11 mouse cellular contexts compared by ENCODE assay signal in genomic region chr7:111237819-111238218, GRCm38 (mm10).
DNase-seq lines count a peak whose midpoint lies in the region; ATAC-seq lines count a peak whose summit lies in the region.
"Had no signal": no experiment of that assay in that cellular context is flagged by ENCODE, and none has a peak within 500 bp of the region (broad histone marks: within the 10 kb centered on the region; RNA-seq: fewer than 3 reads in every experiment).

No protein-coding gene starts in this region.

- H3K4me1 ChIP-seq in heart, embryonic 11.5 days (ENCODE audit: control insufficient read depth, insufficient read depth, low read length): no peaks in the 10 kb centered on the region
- H3K4me1 ChIP-seq in liver, embryonic 13.5 days (replicated peaks): no peaks in the 10 kb centered on the region
- H3K4me1 ChIP-seq: midbrain, embryonic 12.5 days had no signal

- no peak for ATAC-seq in heart, embryonic 11.5 days (replicated peaks; ENCODE audit: insufficient number of reproducible peaks, low FRiP score, low TSS enrichment)
- ATAC-seq in common myeloid progenitor, adult 5-6 weeks (replicated peaks; ENCODE audit: low read depth, poor library complexity, severe bottlenecking): peak; percentile 54; the same call in 1 of the 2 replicates
- 0 out of 2 replicates have a peak, but pooled peaks have one; percentile 48 for ATAC-seq in liver, embryonic 13.5 days (ENCODE audit: low read depth)
- ATAC-seq: activated CD4-positive, CD25-positive, alpha-beta regulatory T cell, adult 4 months had no signal

- no peaks in the 10 kb centered on the region for H3K27me3 ChIP-seq in heart, embryonic 11.5 days (ENCODE audit: control insufficient read depth, insufficient read depth, low read length)
- no peaks in the 10 kb centered on the region for H3K27me3 ChIP-seq in liver, embryonic 13.5 days
- H3K27me3 ChIP-seq: midbrain, embryonic 12.5 days had no signal

- H3K9ac ChIP-seq in heart, embryonic 11.5 days (ENCODE audit: low read depth, low read length): no peak overlapping the region
- no peak overlapping the region for H3K9ac ChIP-seq in liver, embryonic 13.5 days
- H3K9ac ChIP-seq: midbrain, embryonic 12.5 days had no signal

- intact Hi-C loops in left cerebral cortex, postnatal 25 days (cut with DNase I): loop anchor here (5.0 kb wide), 1 partner anchor 191 kb away; no protein-coding TSS in a partner anchor
- intact Hi-C loops in gastrocnemius, postnatal 14 days (cut with DNase I; ENCODE audit: low total_unique reads): no loop called here

- H3K36me3 ChIP-seq in heart, embryonic 11.5 days (ENCODE audit: control insufficient read depth, insufficient read depth, low read length): no peaks in the 10 kb centered on the region
- H3K36me3 ChIP-seq in liver, embryonic 13.5 days: no peaks in the 10 kb centered on the region
- H3K36me3 ChIP-seq: limb, embryonic 10.5 days; midbrain, embryonic 12.5 days had no signal

- DNase-seq in heart, adult 11 months: peak; percentile 92
- peak; percentile 16 to 28 for DNase-seq in kidney, adult 8-10 months
- no peak for DNase-seq in liver, embryonic 13.5 days
- DNase-seq in left cerebral cortex, postnatal 25 days (ENCODE audit: low spot score in 2 of 2): no peak
- DNase-seq in gastrocnemius, postnatal 14 days: no peak
- DNase-seq in retina, postnatal 1 day: no peak

- WGBS in heart, embryonic 11.5 days (ENCODE audit: insufficient replicate concordance): 57% methylated on average over 9 of the region's 9 CpGs
- 28% methylated on average over 9 of the region's 9 CpGs for WGBS in liver, embryonic 13.5 days (ENCODE audit: insufficient replicate concordance)

- H3K9me3 ChIP-seq in heart, embryonic 11.5 days (replicated peaks; ENCODE audit: control insufficient read depth, low read length): peaks cover 3% of the 10 kb centered on the region; the same call in 1 of the 2 replicates
- H3K9me3 ChIP-seq in liver, embryonic 13.5 days (replicated peaks): 0 out of 2 replicates have a peak, but pooled peaks cover 6% of the 10 kb centered on the region
- H3K9me3 ChIP-seq: limb, embryonic 10.5 days had no signal

- no peak overlapping the region for H3K4me3 ChIP-seq in heart, embryonic 11.5 days (ENCODE audit: low read depth, low read length)
- no peak overlapping the region for H3K4me3 ChIP-seq in liver, embryonic 13.5 days (replicated peaks)
- H3K4me3 ChIP-seq: limb, embryonic 10.5 days; midbrain, embryonic 12.5 days had no signal

- no peak overlapping the region for H3K27ac ChIP-seq in heart, embryonic 11.5 days (ENCODE audit: low read depth, low read length)
- no peak overlapping the region for H3K27ac ChIP-seq in liver, embryonic 13.5 days
- H3K27ac ChIP-seq: limb, embryonic 10.5 days; midbrain, embryonic 12.5 days had no signal

- H3K4me2 ChIP-seq in heart, embryonic 11.5 days: no peak overlapping the region
- no peak overlapping the region for H3K4me2 ChIP-seq in liver, embryonic 13.5 days
- H3K4me2 ChIP-seq: midbrain, embryonic 12.5 days had no signal

Comparison
In these comparisons a context has a peak if more than half of its experiments do, and no peak if none do; other contexts are left out.
1. DNase-seq: peak in heart, adult 11 months (single experiment) and kidney, adult 8-10 months (2 of 2); none in liver, embryonic 13.5 days (single experiment), left cerebral cortex, postnatal 25 days (0 of 2), gastrocnemius, postnatal 14 days (single experiment) and retina, postnatal 1 day (single experiment).